Mouse (Mus musculus): Measurements from ENCODE around the gene Rinl. TPM values are rescaled to one million over a fixed set of nuclear protein-coding genes. Genes with fewer than 3 reads are reported as not detected.
A peak's percentile ranks its signal among the peaks of the same experiment; 100 is the strongest.

Gene Rinl
- polyA plus RNA-seq, 1 experiment, result 94.3 TPM

- WGBS, result 66% methylated on average over 5 of the region's 5 CpGs
- H3K4me3 ChIP-seq (replicated peaks; ENCODE audit: control insufficient read depth, low read depth, low read length), result no peak overlapping the region
- TF ChIP-seq POLR2A (IDR thresholded peaks at IDR 0.05; ENCODE audit: borderline replicate concordance, control insufficient read depth, low read depth, low read length), result no peak
- no peak for TF ChIP-seq CTCF (IDR thresholded peaks at IDR 0.05; ENCODE audit: control insufficient read depth, insufficient read depth, low read length)
- no peak overlapping the region for H3K27ac ChIP-seq (ENCODE audit: control insufficient read depth, insufficient read depth, low read depth, low read length, poor library complexity)
- H3K4me1 ChIP-seq (ENCODE audit: control insufficient read depth, insufficient read depth, low read length), result peaks cover 3% of the 10 kb centered on the region; the same call in 1 of the 2 replicates
These were observed 24.2 kb downstream of the Rinl start for GRCm38 (mm10) chr7:28812949-28813348.

GRCm38 (mm10) chr7:28814306-28815034 is 25.7 kb downstream of the Rinl start:
- H3K4me3 ChIP-seq (replicated peaks; ENCODE audit: control insufficient read depth, low read depth, low read length), result no peak overlapping the region
- no peak overlapping the region for H3K27ac ChIP-seq (ENCODE audit: control insufficient read depth, insufficient read depth, low read depth, low read length, poor library complexity)
- peaks cover 3% of the 10 kb centered on the region; the same call in 1 of the 2 replicates for H3K4me1 ChIP-seq (ENCODE audit: control insufficient read depth, insufficient read depth, low read length)
- no peak for TF ChIP-seq CTCF (IDR thresholded peaks at IDR 0.05; ENCODE audit: control insufficient read depth, insufficient read depth, low read length)
- no peak for TF ChIP-seq POLR2A (IDR thresholded peaks at IDR 0.05; ENCODE audit: borderline replicate concordance, control insufficient read depth, low read depth, low read length)
- 58% methylated on average over 5 of the region's 5 CpGs for WGBS

GRCm38 (mm10) chr7:28815230-28815629 is 26.5 kb downstream of the Rinl start:
- Histone ChIP-seq H3K27ac (ENCODE audit: control insufficient read depth, insufficient read depth, low read depth, low read length, poor library complexity) (no peak overlapping the region), H3K4me1 (ENCODE audit: control insufficient read depth, insufficient read depth, low read length) (peaks cover 3% of the 10 kb centered on the region; the same call in 1 of the 2 replicates), H3K4me3 (replicated peaks; ENCODE audit: control insufficient read depth, low read depth, low read length) (no peak overlapping the region)
- WGBS, result 92% methylated on average over 9 of the region's 9 CpGs
- no peak for TF ChIP-seq POLR2A (IDR thresholded peaks at IDR 0.05; ENCODE audit: borderline replicate concordance, control insufficient read depth, low read depth, low read length)
- TF ChIP-seq CTCF (IDR thresholded peaks at IDR 0.05; ENCODE audit: control insufficient read depth, insufficient read depth, low read length), result no peak

GRCm38 (mm10) chr7:28816201-28816600 is 27.4 kb downstream of the Rinl start:
- WGBS, result 66% methylated on average over 9 of the region's 9 CpGs
- Histone ChIP-seq H3K4me3 (replicated peaks; ENCODE audit: control insufficient read depth, low read depth, low read length) (no peak overlapping the region), H3K27ac (ENCODE audit: control insufficient read depth, insufficient read depth, low read depth, low read length, poor library complexity) (no peak overlapping the region), H3K4me1 (ENCODE audit: control insufficient read depth, insufficient read depth, low read length) (peaks cover 4% of the 10 kb centered on the region; the same call in 1 of the 2 replicates)
- TF ChIP-seq POLR2A (IDR thresholded peaks at IDR 0.05; ENCODE audit: borderline replicate concordance, control insufficient read depth, low read depth, low read length) (peak; percentile 33; the same call in 1 of the 2 replicates), CTCF (IDR thresholded peaks at IDR 0.05; ENCODE audit: control insufficient read depth, insufficient read depth, low read length) (no peak)

- H3K4me3 ChIP-seq (replicated peaks; ENCODE audit: control insufficient read depth, low read depth, low read length), result no peak overlapping the region
- no peak for TF ChIP-seq CTCF (IDR thresholded peaks at IDR 0.05; ENCODE audit: control insufficient read depth, insufficient read depth, low read length)
- TF ChIP-seq POLR2A (IDR thresholded peaks at IDR 0.05; ENCODE audit: borderline replicate concordance, control insufficient read depth, low read depth, low read length), result no peak
- H3K27ac ChIP-seq (ENCODE audit: control insufficient read depth, insufficient read depth, low read depth, low read length, poor library complexity), result no peak overlapping the region
- H3K4me1 ChIP-seq (ENCODE audit: control insufficient read depth, insufficient read depth, low read length), result peaks cover 4% of the 10 kb centered on the region; the same call in 1 of the 2 replicates
- WGBS, result 89% methylated on average over 10 of the region's 10 CpGs
These were observed 28.2 kb downstream of the Rinl start for GRCm38 (mm10) chr7:28816920-28817319.

GRCm38 (mm10) chr7:28817524-28817923 is 28.8 kb downstream of the Rinl start:
- TF ChIP-seq POLR2A (IDR thresholded peaks at IDR 0.05; ENCODE audit: borderline replicate concordance, control insufficient read depth, low read depth, low read length) (no peak), CTCF (IDR thresholded peaks at IDR 0.05; ENCODE audit: control insufficient read depth, insufficient read depth, low read length) (no peak)
- H3K27ac ChIP-seq (ENCODE audit: control insufficient read depth, insufficient read depth, low read depth, low read length, poor library complexity), result no peak overlapping the region
- 66% methylated on average over 6 of the region's 6 CpGs for WGBS

GRCm38 (mm10) chr7:28817957-28818356 is 29.2 kb downstream of the Rinl start:
- no peak overlapping the region for H3K27ac ChIP-seq (ENCODE audit: control insufficient read depth, insufficient read depth, low read depth, low read length, poor library complexity)
- H3K4me3 ChIP-seq (replicated peaks; ENCODE audit: control insufficient read depth, low read depth, low read length), result no peak overlapping the region
- TF ChIP-seq CTCF (IDR thresholded peaks at IDR 0.05; ENCODE audit: control insufficient read depth, insufficient read depth, low read length), result no peak
- no peak for TF ChIP-seq POLR2A (IDR thresholded peaks at IDR 0.05; ENCODE audit: borderline replicate concordance, control insufficient read depth, low read depth, low read length)
- H3K4me1 ChIP-seq (ENCODE audit: control insufficient read depth, insufficient read depth, low read length), result peaks cover 2% of the 10 kb centered on the region; the same call in 1 of the 2 replicates
- 77% methylated on average over 4 of the region's 4 CpGs for WGBS

More at GRCm38 (mm10) chr7:28817524-28817923, 28.8 kb downstream of the Rinl start:
- H3K4me1 ChIP-seq (ENCODE audit: control insufficient read depth, insufficient read depth, low read length), result peaks cover 2% of the 10 kb centered on the region; the same call in 1 of the 2 replicates
- H3K4me3 ChIP-seq (replicated peaks; ENCODE audit: control insufficient read depth, low read depth, low read length), result no peak overlapping the region

GRCm38 (mm10) chr7:28818436-28818835 is 29.7 kb downstream of the Rinl start:
- 87% methylated on average over 18 of the region's 18 CpGs for WGBS
- no peak overlapping the region for H3K4me3 ChIP-seq (replicated peaks; ENCODE audit: control insufficient read depth, low read depth, low read length)
- TF ChIP-seq CTCF (IDR thresholded peaks at IDR 0.05; ENCODE audit: control insufficient read depth, insufficient read depth, low read length) (no peak), POLR2A (IDR thresholded peaks at IDR 0.05; ENCODE audit: borderline replicate concordance, control insufficient read depth, low read depth, low read length) (no peak)
- H3K27ac ChIP-seq (ENCODE audit: control insufficient read depth, insufficient read depth, low read depth, low read length, poor library complexity), result no peak overlapping the region
- H3K4me1 ChIP-seq (ENCODE audit: control insufficient read depth, insufficient read depth, low read length), result peaks cover 2% of the 10 kb centered on the region; the same call in 1 of the 2 replicates

Data from bone marrow, adult 2 months (tissue).